Mouse (Mus musculus) ES-Bruce4 (cell line): ENCODE measurements at regions not wholly inside any gene's neighbourhood (a gene's known extent, or its start where the extent isn't known, plus 50 kb on each side); places are given as distances from the start of the nearest gene placed in this dataset.

Experiments
- H3K27ac ChIP-seq: 2 replicates; pipeline ENCODE4 v1.5.1; 2012; ENCODE audit warnings: low read length, inconsistent platforms; ENCODE audit not compliant: insufficient read depth
- H3K27me3 ChIP-seq: 2 replicates; pipeline ENCODE4 v1.6.1; 2012; ENCODE audit warnings: mild to moderate bottlenecking, low read length, inconsistent platforms; ENCODE audit not compliant: control insufficient read depth, poor library complexity, insufficient read depth, severe bottlenecking
- H3K36me3 ChIP-seq: 2 replicates; pipeline ENCODE4 v1.6.1; 2012; ENCODE audit warnings: inconsistent platforms, mild to moderate bottlenecking, low read length, moderate library complexity; ENCODE audit not compliant: control insufficient read depth, poor library complexity, insufficient read depth, severe bottlenecking
- H3K4me1 ChIP-seq: one replicate; pipeline ENCODE4 v1.8.1; 2011; ENCODE audit warnings: low read length; ENCODE audit not compliant: control insufficient read depth, insufficient read depth
- H3K4me3 ChIP-seq: 2 replicates; pipeline ENCODE4 v1.5.1; 2011; ENCODE audit warnings: low read depth, mild to moderate bottlenecking, low read length
- H3K9ac ChIP-seq: 2 replicates; pipeline ENCODE4 v1.6.1; 2012; ENCODE audit warnings: low read depth, mild to moderate bottlenecking, inconsistent platforms; ENCODE audit not compliant: poor library complexity, severe bottlenecking
- H3K9me3 ChIP-seq: replicated peaks from 2 replicates; pipeline ENCODE4 v1.6.1; 2012; ENCODE audit warnings: mild to moderate bottlenecking, low read length, inconsistent platforms; ENCODE audit not compliant: control insufficient read depth, poor library complexity, insufficient read depth, severe bottlenecking
- CTCF ChIP-seq: IDR thresholded peaks from one replicate; pipeline ENCODE4 v1.8.1; 2011; ENCODE audit warnings: low read depth, low read length
- EP300 ChIP-seq: IDR thresholded peaks from 2 replicates; pipeline ENCODE4 v1.6.1; 2011; ENCODE audit warnings: low read depth, low read length; ENCODE audit not compliant: insufficient read depth
- POLR2A ChIP-seq: IDR thresholded peaks from one replicate; pipeline ENCODE4 v1.8.1; 2011; ENCODE audit warnings: low read length; ENCODE audit not compliant: insufficient read depth

DNA sequence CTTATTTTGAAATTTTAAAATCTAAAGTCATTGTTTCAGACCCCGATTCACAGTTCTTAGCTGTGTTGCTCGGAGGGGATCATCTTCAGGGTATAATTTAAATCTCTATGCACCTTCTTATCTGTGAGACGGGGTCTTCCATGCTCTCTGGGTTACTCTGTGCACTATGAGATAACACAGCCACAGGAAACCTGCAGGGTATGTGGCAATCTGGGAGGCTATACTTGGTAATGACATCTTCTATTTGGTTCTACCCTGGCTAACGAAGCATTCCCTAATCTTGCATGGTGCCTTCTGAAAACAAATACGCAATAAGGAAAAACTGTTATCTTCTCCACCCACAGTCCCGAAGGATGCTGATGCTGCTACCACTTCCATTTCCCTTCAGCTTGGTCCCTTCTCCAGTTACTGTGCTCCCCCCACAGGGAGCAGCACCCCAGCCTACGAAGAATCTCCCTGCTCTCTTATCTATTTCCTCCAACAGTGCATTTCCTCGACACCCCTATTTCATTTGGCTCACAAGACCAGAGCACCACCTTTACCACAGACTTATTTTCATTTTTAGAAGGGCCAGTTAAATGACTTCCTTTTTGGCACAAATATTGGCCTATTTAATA is 378.2 kb downstream of the Gm9195 start:
- Histone ChIP-seq H3K9me3 (no peaks in the 10 kb centered on the region), H3K36me3 (no peaks in the 10 kb centered on the region), H3K27ac (no peak overlapping the region), H3K4me3 (no peak overlapping the region), H3K4me1 (no peaks in the 10 kb centered on the region), H3K27me3 (no peaks in the 10 kb centered on the region), H3K9ac (no peak overlapping the region)
- no peak for TF ChIP-seq EP300
- no peak for TF ChIP-seq CTCF
- no peak for TF ChIP-seq POLR2A

DNA sequence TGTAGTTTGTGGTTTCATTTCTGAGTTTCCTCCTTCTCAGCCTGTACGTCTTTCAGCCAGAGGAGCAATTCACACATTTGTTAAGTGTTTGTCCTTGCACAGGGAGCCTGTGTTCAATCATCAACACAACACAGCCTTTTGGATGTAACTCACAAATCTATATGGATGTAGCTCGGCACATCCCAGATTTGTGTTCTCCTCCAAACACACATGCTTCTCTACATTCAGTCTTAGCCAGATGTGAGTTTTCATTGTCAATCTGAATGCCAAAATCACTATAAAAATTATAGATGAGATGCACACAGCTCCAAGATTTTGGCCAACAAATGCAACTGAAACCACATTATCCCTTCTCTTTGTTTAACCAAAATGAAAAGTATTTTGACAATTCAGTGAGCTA is 380.9 kb downstream of the Gm9195 start:
- TF ChIP-seq POLR2A = no peak
- TF ChIP-seq EP300 = no peak
- TF ChIP-seq CTCF = no peak
- Histone ChIP-seq H3K27ac (no peak overlapping the region), H3K4me3 (no peak overlapping the region), H3K9me3 (no peaks in the 10 kb centered on the region), H3K27me3 (no peaks in the 10 kb centered on the region; the same call in 1 of the 2 replicates), H3K4me1 (no peaks in the 10 kb centered on the region), H3K36me3 (no peaks in the 10 kb centered on the region), H3K9ac (no peak overlapping the region)

DNA sequence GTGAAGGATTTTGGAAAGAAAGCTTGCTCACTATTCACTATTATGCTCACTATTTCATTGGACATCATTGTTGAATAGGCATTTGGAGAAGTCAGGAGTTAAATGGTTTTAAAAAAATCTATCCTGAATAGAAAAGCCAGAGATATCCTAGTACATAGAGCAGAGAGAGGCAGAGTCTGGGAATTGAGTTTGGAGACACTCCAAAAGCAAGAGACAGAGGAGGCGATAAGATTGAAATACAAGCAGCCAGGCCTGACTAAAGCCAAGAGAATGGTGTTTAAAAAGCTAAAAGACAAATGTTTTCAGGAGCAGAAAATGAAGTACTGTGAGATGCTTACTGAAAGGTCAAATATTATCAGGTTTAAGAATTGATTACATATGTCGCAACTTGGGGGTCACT is 400.1 kb downstream of the Gm9195 start:
- Histone ChIP-seq H3K4me3 (no peak overlapping the region), H3K27ac (no peak overlapping the region), H3K4me1 (no peaks in the 10 kb centered on the region), H3K27me3 (no peaks in the 10 kb centered on the region), H3K9ac (no peak overlapping the region), H3K36me3 (no peaks in the 10 kb centered on the region), H3K9me3 (no peaks in the 10 kb centered on the region)
- TF ChIP-seq POLR2A (no peak), EP300 (no peak), CTCF (no peak)

GRCm38 (mm10) chr14:72081473-72081872 is 410.2 kb downstream of the Gm9195 start:
- Histone ChIP-seq H3K9me3 (no peaks in the 10 kb centered on the region), H3K9ac (no peak overlapping the region), H3K36me3 (no peaks in the 10 kb centered on the region), H3K27me3 (no peaks in the 10 kb centered on the region), H3K27ac (no peak overlapping the region), H3K4me3 (no peak overlapping the region), H3K4me1 (no peaks in the 10 kb centered on the region)
- no peak for TF ChIP-seq EP300
- TF ChIP-seq CTCF = no peak
- no peak for TF ChIP-seq POLR2A

- Histone ChIP-seq H3K36me3 (no peaks in the 10 kb centered on the region), H3K4me1 (no peaks in the 10 kb centered on the region), H3K27ac (no peak overlapping the region), H3K9ac (no peak overlapping the region), H3K27me3 (no peaks in the 10 kb centered on the region; the same call in 1 of the 2 replicates), H3K9me3 (no peaks in the 10 kb centered on the region), H3K4me3 (no peak overlapping the region)
- TF ChIP-seq CTCF (no peak), POLR2A (no peak), EP300 (no peak)
These were observed 427.4 kb downstream of the Gm9195 start for GRCm38 (mm10) chr14:72064111-72064812.

- Histone ChIP-seq H3K9me3 (no peaks in the 10 kb centered on the region), H3K9ac (no peak overlapping the region), H3K36me3 (no peaks in the 10 kb centered on the region), H3K4me1 (no peaks in the 10 kb centered on the region), H3K27me3 (no peaks in the 10 kb centered on the region), H3K4me3 (no peak overlapping the region), H3K27ac (no peak overlapping the region)
- TF ChIP-seq POLR2A = no peak
- TF ChIP-seq EP300 = no peak
- TF ChIP-seq CTCF = no peak
These were observed 448.8 kb downstream of the Gm9195 start for GRCm38 (mm10) chr14:72042881-72043236.
